Mouse (Mus musculus): Measurements from ENCODE around the gene Phf21a.

GRCm38 (mm10) chr2:92277787-92278186 is 184.9 kb downstream of the Phf21a start:
- TF ChIP-seq EP300 (optimal IDR thresholded peaks at IDR 0.05) (no peak), CTCF (IDR thresholded peaks at IDR 0.05; ENCODE audit: low read depth) (no peak)

All from stomach, postnatal 0 days (tissue).